ENCODE assay signal across 10 mouse cellular contexts in genomic region chr6:67178101-67178500, GRCm38 (mm10). TPM values are rescaled to one million over a fixed set of nuclear protein-coding genes. Genes with fewer than 3 reads are reported as not detected.
DNase-seq lines count a peak whose midpoint lies in the region; ATAC-seq lines count a peak whose summit lies in the region.
"Had no signal": no experiment of that assay in that cellular context is flagged by ENCODE, and none has a peak within 500 bp of the region (broad histone marks: within the 10 kb centered on the region; RNA-seq: fewer than 3 reads in every experiment).

No protein-coding gene starts in this region.

- no peaks in the 10 kb centered on the region for H3K4me1 ChIP-seq in kidney, embryonic 14.5 days (ENCODE audit: control insufficient read depth, insufficient read depth, low read length)
- H3K4me1 ChIP-seq in embryonic facial prominence, embryonic 15.5 days = no peaks in the 10 kb centered on the region
- H3K4me1 ChIP-seq: hindbrain, embryonic 12.5 days had no signal

- no peaks in the 10 kb centered on the region for H3K36me3 ChIP-seq in kidney, embryonic 14.5 days (ENCODE audit: control insufficient read depth, insufficient read depth, low read length)
- H3K36me3 ChIP-seq in embryonic facial prominence, embryonic 15.5 days = no peaks in the 10 kb centered on the region
- H3K36me3 ChIP-seq: hindbrain, embryonic 12.5 days had no signal

- H3K4me2 ChIP-seq in kidney, embryonic 14.5 days (replicated peaks; ENCODE audit: low read depth, low read length) = no peak overlapping the region
- no peak overlapping the region for H3K4me2 ChIP-seq in embryonic facial prominence, embryonic 15.5 days (replicated peaks)
- H3K4me2 ChIP-seq: hindbrain, embryonic 12.5 days had no signal

- H3K4me3 ChIP-seq in kidney, embryonic 14.5 days (ENCODE audit: low read length) = no peak overlapping the region
- H3K4me3 ChIP-seq in embryonic facial prominence, embryonic 15.5 days (replicated peaks) = no peak overlapping the region
- H3K4me3 ChIP-seq: erythroblast, embryonic 14.5 days; hindbrain, embryonic 12.5 days had no signal

- 0 out of 2 replicates have a peak, but pooled peaks have one; percentile 35 for ATAC-seq in kidney, embryonic 14.5 days (ENCODE audit: low FRiP score, low TSS enrichment)
- ATAC-seq in embryonic facial prominence, embryonic 15.5 days (ENCODE audit: insufficient number of reproducible peaks, low FRiP score, low TSS enrichment, low read depth) = 0 out of 2 replicates have a peak, but pooled peaks have one; percentile 57
- ATAC-seq in hematopoietic stem cell, adult 5-6 weeks (replicated peaks in 1 of 2; ENCODE audit: insufficient read depth in 1 of 2, low FRiP score in 2 of 2, low TSS enrichment in 1 of 2, low read depth in 1 of 2, poor library complexity in 2 of 2, severe bottlenecking in 2 of 2) = 0 out of 4 replicates have a peak, but pooled peaks have one; percentile 4 to 6

- no peak overlapping the region for H3K9ac ChIP-seq in kidney, embryonic 14.5 days (ENCODE audit: low read depth, low read length)
- no peak overlapping the region for H3K9ac ChIP-seq in embryonic facial prominence, embryonic 15.5 days
- H3K9ac ChIP-seq: hindbrain, embryonic 12.5 days had no signal

- no peaks in the 10 kb centered on the region for H3K9me3 ChIP-seq in kidney, embryonic 14.5 days (ENCODE audit: control insufficient read depth, low read length)
- no peaks in the 10 kb centered on the region for H3K9me3 ChIP-seq in embryonic facial prominence, embryonic 15.5 days (replicated peaks)
- H3K9me3 ChIP-seq: hindbrain, embryonic 12.5 days had no signal

- WGBS in kidney, embryonic 14.5 days = 30% methylated on average over 1 of the region's 1 CpGs
- 14% methylated on average over 1 of the region's 1 CpGs for WGBS in embryonic facial prominence, embryonic 15.5 days

- no peaks in the 10 kb centered on the region for H3K27me3 ChIP-seq in kidney, embryonic 14.5 days (ENCODE audit: control insufficient read depth, insufficient read depth, low read length)
- no peaks in the 10 kb centered on the region for H3K27me3 ChIP-seq in embryonic facial prominence, embryonic 15.5 days
- H3K27me3 ChIP-seq: hindbrain, embryonic 12.5 days had no signal

- DNase-seq in cerebellum, postnatal 25 days = peak; percentile 37 to 61
- no peak for DNase-seq in cerebellum, adult 9-11 months
- DNase-seq in kidney, adult 18-20 months = no peak
- no peak for DNase-seq in lung, postnatal 36 days
- no peak for DNase-seq in urinary bladder, postnatal 4 days (ENCODE audit: low spot score in 2 of 2)

- H3K27ac ChIP-seq in kidney, embryonic 14.5 days (ENCODE audit: low read depth, low read length) = no peak overlapping the region
- H3K27ac ChIP-seq in embryonic facial prominence, embryonic 15.5 days (replicated peaks) = no peak overlapping the region
- H3K27ac ChIP-seq: hindbrain, embryonic 12.5 days had no signal

RNA-seq across cellular contexts. Expression of gene Serbp1, which starts 59.9 kb away (rescaled TPM):
- 546 and 649 TPM in 2 replicates for polyA plus RNA-seq in kidney, embryonic 14.5 days (2014; fragmentation: Nextera tagmentation; extraction: Ambion mirVana)
- 399 and 435 TPM in 2 replicates for polyA plus RNA-seq in embryonic facial prominence, embryonic 15.5 days (2015; fragmentation: Nextera tagmentation; extraction: Ambion mirVana)
- total RNA-seq in hematopoietic stem cell, adult 5-6 weeks (2017) = 1,887 and 2,311 TPM in 2 replicates

Comparison
In these comparisons a context has a peak if more than half of its experiments do, and no peak if none do; other contexts are left out.
1. DNase-seq: peak in cerebellum, postnatal 25 days (2 of 2); none in cerebellum, adult 9-11 months (single experiment), kidney, adult 18-20 months (single experiment), lung, postnatal 36 days (single experiment) and urinary bladder, postnatal 4 days (0 of 2).
2. ATAC-seq: peak in every context shown above with its lines; median percentile 57 in embryonic facial prominence, embryonic 15.5 days; 35 in kidney, embryonic 14.5 days; 5 in hematopoietic stem cell, adult 5-6 weeks.